Mouse (Mus musculus) hindlimb bud, embryonic 11.5 days (tissue): ENCODE measurements around the gene Cand1.

Source experiments
- DNase-seq: peaks from one replicate; pipeline ENCODE4 v3.0.0-alpha.2; 2012; ENCODE audit warnings: low read depth, low spot score; ENCODE audit errors: extremely low spot score

The Cand1 gene

DNA sequence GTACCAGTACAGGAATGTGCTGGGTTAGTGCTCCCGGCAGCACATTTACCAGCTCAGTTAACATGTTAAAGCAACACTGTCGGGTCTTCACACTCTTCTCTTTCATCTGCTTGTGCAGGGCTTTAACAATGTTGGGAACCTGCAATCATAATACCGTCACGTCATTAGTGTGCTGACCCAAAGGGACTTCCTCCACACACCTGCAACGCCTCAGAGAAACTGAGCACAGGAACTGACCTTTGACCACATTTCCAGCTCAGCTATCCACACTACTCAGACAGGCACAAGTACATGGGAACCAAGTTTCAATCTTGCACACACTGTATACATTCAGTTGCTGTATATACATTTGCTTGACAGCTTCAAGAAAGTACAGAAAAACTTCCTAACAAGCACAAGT, 27.4 kb downstream of the Cand1 start:
- no peak for DNase-seq

DNA sequence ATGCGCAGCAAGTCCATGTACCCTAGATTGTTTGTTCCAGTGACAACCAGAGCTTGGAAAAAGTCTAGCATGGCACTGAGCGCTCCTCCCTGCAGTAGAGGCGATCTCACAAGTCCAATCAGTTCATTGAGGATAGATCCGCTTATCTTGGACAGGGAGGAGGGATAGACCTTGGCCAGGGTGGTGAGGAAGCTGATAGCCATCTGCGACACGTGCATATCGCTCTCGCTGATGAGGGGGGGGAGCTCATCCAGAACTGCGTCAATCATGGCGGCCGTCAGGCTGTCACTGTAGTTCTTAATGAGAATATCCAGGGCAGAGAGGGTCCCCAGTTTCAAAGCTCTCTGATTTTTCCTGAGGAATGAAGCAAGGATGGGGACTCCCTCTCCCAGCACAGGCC, 28.6 kb downstream of the Cand1 start:
- no peak for DNase-seq

DNA sequence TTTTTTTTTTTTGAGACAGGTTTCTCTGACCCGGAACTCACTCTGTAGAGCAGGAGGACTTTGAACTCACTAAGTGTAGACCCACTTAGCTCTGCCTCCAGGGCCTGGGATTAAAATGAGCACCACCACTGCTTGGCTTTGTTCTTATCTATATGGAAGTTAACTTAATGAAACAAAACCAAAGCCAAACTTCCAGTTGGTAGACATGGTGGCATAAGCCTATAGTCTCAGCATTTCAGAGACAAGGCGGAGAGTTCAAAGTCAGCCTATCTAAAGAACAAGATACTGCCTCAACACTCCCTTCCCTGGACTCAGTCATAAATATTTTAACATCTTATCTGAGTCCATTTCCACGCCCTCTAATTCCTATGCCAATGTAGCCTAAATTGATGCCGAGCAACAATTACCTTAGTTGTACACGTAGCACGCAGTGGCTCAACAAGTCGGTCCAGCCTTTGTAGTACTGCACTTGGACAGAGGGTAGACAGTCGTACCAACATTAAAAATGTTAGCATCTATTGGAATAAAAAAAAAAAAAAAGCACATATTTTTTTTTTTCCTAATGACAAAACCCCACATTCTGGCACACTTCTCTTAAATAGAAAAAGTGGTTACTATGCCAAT, 33.4 kb downstream of the Cand1 start:
- DNase-seq: no peak

DNA sequence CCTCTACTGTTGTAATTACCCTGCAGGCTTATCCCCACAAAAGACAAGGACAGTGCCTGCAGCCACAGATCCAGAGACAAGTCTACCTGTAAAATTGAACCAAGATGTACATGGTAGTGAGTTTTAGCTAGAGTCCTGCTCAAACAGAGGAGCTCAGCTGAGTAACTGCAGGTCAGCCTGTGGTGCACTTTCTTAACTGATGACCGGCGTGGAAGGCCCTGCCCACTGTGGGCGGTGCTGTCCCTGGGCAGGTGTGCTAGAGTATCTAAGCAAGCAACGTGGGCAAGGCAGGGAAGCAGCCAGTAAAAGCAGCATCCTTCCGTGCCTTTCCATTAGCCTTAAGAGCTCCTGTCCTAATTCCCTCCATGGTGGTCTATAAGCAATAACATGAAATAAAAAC, 34.6 kb downstream of the Cand1 start:
- DNase-seq: no peak

DNA sequence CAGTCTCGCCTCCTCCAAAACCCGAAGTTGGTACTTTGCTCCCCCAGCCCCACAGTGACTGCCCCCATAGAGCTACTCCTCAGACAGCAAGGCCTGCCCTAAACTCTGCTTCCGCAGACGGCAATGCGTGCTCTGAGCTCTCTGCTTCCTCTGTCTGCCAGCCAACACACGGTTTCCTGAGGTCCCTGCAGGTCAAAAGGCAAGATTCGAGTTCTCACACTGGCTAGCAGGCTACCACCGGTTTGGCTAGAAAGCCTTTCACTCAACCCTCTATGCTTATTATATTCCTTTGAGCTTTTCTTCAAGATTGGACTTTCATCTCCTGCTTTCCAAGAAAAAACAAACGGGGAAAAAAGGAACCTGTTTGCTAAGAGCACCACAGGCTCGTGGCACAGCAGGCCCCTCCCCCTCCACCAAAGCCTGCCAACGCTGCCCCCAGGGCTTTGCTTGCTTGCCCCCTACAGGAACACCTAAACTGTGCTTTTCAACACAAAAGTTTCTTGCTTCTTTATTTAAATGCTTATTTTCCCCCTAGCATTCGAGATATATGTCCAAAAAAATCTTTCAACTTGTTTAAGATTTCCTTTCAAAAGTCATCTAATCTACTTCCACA, 35.4 kb downstream of the Cand1 start:
- DNase-seq: no peak

DNA sequence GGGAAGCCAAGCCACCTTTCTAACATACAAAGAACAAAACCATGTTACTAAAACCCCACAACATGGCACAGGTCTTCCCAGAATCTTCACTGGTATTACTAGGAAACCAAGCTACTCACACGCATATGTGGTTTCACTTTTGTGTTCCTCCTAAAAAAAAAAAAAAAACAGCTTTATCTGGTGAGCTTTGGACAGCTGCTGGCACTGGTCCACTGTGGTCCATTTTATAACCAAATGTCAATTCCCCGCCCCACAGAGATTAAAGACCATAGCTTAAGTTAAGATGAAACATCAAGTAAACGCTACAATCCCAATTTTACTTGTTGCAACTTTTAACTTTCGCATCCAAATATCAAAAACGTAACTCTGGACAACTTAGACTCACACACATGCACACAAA, 40.0 kb downstream of the Cand1 start:
- DNase-seq: no peak

DNA sequence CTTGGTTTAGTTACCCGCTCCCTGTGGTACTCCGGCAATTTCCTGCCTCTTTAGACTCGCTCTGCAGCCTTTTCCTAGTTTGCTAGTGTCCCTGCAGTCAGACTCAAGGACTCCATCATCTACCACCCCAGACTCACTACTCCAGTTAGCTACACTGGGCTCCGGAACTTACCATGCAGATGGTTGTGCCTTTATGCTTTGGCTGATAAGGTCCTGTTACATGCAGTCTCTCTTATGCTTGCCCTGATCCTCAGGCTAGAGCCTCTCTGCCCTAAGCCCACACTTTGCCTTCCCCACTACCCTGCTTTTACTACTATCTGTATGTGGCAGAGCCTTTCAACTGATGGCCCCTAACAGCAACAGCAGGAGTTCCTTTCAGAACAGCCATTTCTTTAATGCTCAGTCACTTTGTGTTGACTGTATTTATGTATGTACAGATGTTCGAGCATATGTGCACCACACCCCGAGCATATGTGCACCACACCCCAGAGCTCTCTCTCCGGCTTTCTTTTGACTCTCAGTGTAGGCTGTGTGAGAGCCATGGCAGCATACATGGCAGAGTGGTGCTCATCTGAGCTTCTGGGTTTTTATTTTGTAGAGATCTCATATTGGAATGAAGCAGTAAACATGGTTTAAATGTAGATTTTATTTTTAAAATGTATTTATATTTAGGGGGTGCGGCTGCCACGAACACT, 41.5 kb downstream of the Cand1 start:
- DNase-seq: no peak

DNA sequence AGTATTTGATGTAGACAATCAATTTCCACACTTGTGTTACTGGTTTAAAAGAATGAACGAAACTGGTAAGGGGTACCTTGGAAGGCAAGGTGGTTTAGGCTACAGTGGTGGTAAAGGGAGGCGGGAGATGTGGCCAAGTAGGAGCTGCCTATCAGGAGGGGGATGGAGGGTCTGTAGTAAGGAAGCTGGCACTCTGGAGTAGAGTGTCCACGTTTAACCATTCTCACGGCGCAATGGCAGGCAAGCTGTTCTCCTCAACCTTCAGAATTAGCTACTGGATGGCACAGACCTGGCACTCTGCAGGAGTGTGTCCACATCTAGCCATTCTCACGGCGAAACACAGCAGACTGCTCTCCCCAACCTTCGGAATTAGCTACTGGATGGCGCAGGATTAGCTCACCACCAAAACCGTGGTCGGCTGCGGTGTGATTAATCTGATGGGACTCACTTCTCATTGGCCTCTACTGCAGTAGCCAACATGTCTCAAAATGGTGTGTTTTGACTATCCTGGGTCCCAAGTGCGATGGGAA, 42.2 kb downstream of the Cand1 start:
- no peak for DNase-seq

DNA sequence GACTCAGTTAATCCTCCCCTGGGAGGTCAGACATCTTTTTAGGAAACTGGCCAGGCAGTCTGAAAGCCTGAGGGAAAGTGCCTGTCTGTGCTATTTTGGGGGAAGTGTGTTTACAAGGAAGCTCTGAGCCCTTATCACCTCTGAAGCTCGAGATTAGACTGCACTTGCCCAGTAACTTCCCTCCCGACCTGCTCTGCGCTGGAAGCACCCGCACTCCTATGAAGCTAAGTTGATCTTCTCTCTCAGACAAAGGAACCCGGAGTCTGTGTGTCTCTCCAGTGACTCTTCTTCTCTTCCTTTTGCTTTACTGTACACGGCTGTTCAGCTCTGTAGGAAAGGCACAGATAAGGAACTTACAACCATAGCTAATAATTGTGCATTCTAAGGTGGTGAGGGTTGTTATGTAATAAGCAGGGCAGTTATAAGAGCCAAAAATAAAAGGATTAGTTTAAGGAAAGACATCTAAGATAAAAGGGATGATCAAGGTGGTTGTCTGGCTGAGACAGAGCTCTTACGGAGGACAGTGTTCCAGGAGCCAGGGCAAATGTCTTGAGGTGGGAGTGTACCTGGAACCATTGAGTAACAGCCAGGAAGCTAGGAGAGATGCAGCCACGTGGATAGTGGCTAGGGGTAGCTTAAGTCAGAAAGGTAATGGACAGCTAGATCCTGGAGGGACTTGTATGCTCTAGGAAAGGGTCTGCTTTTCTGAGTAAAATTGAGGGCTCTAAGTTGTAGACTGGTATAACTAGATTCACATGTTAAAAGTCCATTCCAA, 47.1 kb downstream of the Cand1 start:
- DNase-seq: no peak

DNA sequence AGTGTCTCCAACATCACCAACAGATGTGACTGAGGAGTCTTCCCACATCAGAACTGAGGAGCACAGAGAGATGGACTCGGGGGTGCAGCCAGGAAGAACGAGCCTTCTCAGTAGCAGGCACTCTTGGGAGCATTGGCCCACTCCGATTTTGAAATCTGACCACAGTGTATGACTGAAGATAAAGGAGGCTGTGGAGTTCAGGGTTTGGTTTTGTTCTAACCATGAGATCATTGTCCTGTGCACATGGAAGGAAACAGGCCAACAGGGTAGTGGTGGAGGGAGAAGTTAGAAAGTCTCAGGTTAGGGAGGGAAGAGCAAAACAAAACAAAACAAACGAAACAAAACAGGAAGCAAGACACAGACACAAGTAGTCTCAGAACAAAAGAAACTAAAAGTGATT, 52.1 kb downstream of the Cand1 start:
- no peak for DNase-seq

DNA sequence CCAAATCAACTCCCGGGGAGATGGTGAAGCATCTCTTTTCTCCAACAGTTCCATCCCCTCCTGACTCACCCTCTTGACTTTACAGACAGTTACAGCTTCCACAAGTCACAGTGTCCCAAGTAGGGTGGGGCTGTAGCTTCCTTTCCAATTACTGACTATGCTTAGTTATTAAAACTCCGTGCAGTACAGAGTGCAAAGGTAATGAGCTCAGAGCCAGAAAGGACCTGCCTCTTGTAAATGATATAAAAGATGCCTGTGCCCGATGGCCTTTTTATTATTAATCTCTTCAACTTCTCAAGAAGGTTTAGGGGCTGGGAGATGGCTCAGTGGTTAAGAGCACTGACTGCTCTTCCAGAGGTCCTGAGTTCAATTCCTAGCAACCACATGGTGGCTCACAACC, 70.2 kb downstream of the Cand1 start:
- DNase-seq: no peak

DNA sequence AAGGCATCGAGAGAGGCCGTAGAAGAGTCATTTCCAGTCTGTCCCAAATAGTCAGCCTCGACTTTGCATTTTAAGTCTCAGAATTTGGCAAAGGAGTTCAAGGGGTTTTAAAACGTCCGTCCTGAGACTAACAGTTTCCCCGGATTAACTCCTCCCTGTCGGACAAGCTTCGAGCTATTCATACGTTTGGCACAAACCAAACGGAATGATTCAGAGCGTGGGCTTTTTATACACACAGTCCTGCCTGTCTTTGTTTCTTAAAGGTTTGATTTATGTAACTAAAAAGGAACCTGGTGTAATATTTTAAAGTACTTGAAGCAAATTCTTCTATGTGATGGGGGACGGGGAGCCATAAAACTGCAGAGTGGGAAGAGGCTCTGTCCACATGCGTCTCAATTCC, 70.6 kb downstream of the Cand1 start:
- no peak for DNase-seq

DNA sequence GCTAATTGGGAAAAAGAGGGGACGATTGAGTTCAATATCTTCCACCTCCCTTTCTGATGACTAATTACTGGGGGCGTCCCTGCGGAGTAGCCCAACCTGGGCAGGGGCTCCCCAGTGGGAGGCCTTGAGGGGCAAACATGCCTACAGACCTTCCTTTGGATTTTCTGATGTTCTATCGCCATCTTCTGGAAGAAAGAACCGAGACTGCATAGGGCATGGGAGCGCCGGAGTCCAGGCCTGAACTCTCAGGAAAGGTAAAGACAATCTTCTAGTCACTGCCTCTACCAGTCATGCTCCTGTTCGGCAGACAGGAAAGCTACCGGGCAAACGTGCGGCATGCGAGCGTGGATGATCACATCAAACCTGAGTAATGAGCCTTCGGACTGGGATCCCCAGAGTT, 71.1 kb downstream of the Cand1 start:
- DNase-seq: no peak

DNA sequence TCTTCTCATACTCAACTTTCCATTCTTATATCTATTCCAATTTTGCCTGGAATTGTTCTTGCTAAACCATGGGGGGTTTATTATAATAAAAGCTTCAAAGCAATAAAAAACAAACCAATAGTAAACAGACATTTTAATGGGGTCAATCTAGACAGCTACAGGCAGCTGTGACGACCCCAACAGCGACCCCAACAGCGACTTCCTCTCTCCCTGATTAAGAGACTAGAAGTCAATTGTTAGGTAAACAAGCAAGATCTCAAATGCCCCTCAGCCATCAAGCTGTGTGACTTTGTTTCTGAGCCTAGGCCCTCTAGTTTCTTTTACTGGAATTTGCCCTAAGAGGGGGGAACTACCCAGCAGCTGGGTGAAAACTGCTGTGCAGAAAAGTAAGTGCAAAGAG, 72.0 kb downstream of the Cand1 start:
- no peak for DNase-seq

DNA sequence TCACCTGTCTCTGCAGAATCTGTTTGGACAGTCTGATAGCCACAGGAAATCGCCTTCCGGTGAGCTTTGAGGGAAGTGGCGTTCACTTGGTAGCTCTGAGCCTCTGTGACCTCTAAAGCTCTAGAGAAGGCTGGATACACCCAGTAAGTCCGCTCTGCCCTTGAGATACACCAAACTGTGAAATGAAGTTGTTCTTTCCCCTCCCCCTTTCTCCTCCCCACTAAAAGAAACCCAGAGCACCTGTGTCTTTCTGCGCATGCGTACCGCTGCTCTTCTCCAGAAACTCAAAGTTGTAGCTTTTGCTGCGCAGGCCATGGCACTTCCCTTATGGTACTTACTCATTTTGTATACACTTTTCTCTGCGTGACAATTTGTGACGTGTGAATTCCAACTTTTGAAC, 74.8 kb downstream of the Cand1 start:
- DNase-seq: no peak

DNA sequence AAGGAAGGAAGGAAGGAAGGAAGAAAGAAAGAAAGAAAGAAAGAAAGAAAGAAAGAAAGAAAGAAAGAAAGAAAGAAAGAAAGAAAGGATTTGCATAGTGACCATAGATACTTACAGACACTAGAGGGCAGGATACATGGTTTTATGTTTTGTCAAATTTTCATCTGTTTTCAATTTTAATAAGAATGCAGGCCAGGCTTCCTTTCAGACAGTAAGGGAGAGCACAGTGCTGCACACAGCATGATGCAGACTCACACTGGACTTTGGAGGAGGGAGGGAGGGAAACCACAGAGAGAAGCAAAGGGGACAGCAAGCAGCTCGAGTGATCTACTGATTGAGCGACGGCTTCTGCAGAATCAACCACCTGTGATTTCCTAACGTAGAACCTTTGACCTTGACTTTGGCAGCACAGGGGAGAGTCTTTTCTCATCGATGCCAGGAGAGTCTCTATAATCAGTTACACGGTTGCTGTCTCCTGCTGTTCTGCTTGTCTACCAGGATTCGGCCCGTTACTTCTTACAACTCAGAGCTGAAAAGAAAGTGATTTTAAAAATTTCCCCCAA, 78.0 kb downstream of the Cand1 start:
- DNase-seq: no peak

DNA sequence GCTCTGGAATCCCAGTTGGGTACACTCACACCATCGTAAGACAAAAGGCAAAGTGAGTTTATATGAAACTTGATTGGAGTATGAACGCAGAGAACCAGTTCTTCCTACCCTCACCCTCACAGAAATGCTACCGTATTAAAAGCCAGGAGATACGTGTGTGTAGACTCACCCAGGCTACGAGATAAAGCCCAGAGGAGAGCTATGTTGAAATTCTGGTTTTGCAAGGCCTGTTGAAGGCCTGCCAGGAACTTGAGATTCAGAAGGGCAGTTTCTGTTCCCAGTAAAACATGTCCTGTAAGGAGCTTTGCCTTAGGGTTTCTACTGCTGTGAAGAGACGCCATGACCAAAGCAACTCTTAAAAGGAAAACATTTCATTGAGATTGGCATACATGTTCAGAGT, 79.7 kb downstream of the Cand1 start:
- DNase-seq: no peak

DNA sequence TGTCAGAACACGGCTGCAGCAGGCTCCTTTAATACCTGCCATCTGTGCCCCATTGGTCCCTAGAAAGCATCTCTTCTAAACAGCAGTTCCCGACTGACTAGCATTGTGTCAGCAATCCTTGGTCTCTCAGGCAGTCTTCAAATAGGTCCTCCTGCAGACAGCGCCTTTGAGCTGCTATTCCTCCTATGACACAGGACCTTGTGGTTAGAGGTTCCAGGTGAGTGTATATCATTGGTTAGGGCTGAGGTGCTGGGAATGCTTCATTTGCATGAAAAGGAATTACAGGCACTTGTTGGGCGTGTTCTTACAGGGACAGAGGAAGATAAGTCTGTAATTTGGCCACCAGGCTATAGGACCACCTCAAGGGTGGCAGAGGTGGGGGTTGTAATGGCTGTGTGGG, 90.6 kb downstream of the Cand1 start:
- no peak for DNase-seq
